Mouse (Mus musculus) olfactory bulb, adult 2 months (tissue): ENCODE measurements around the gene Lingo2. TPM values are rescaled to one million over a fixed set of nuclear protein-coding genes. Genes with fewer than 3 reads are reported as not detected.

Experiments used
- H3K27ac ChIP-seq: fragments of 200-500 bp; 2 replicates; pipeline ENCODE4 v1.5.1; 2012; ENCODE audit warnings: low read depth, low read length; ENCODE audit not compliant: insufficient read depth
- H3K4me1 ChIP-seq: fragments of 200-500 bp; 2 replicates; pipeline ENCODE4 v1.6.1; 2012; ENCODE audit warnings: low read length; ENCODE audit not compliant: control insufficient read depth, insufficient read depth
- H3K4me3 ChIP-seq: fragments of 200-500 bp; 2 replicates; pipeline ENCODE4 v1.5.1; 2012; ENCODE audit warnings: mild to moderate bottlenecking, low read depth, low read length, moderate library complexity; ENCODE audit not compliant: insufficient read depth
- CTCF ChIP-seq: fragments of 200-500 bp; IDR thresholded peaks from 2 replicates; pipeline ENCODE4 v1.5.1; 2012; ENCODE audit warnings: low read depth, mild to moderate bottlenecking, low read length, moderate library complexity; ENCODE audit not compliant: insufficient read depth
- POLR2A ChIP-seq: fragments of 200-500 bp; IDR thresholded peaks from 2 replicates; pipeline ENCODE4 v1.6.1; 2012; ENCODE audit warnings: mild to moderate bottlenecking, low read depth, low read length, moderate library complexity; ENCODE audit not compliant: insufficient read depth
- WGBS: fragments of 180-500 bp; shearing (Covaris S2); methylation state at CpG from one replicate; pipeline ENCODE4 v1.1.7; 2018; 5-methylcytosine and 5-hydroxymethylcytosine counted together
- polyA plus RNA-seq: library from polyadenylated mRNA; stranded (reverse); fragments of >200 nt; gene quantifications from 2 replicates; pipeline ENCODE4 v1.2.4, GENCODE M21; 2012; ENCODE audit warnings: low replicate concordance; ENCODE audit not compliant: missing spikeins, insufficient read depth, insufficient read length

Lingo2 gene
- polyA plus RNA-seq, 1 experiment, result not detected

DNA sequence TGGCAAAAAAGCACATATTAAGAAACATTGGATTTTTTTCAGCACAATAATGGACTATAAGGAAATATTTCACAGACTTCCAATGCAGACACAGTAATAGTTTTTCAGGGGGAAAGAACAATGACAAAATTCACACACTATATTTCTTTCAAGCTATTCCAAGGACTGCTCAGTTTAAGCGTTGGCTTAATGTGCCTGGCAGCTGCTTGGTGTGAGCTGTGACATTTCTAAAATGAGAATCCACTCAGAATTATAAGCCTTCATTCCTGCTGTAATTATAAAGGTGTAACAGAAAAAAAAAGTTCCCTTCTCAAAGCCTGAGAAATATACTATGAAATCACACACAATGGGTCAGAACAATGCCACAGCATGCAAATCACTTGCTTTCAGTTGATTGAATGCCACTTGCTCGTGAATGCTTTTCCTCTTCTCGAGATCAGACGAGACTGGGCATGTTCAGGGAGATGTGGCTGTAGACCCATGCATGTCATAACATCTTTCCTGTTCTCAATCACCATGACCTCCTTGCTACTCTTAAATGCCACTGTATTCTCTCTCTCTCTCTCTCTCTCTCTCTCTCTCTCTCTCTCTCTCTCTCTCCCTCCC lies 1017.4 kb downstream of the Lingo2 start:
- H3K27ac ChIP-seq, result no peak overlapping the region
- H3K4me3 ChIP-seq, result no peak overlapping the region
- H3K4me1 ChIP-seq, result no peaks in the 10 kb centered on the region
- no peak for TF ChIP-seq CTCF
- TF ChIP-seq POLR2A, result no peak
- 40% methylated on average over 4 of the region's 4 CpGs for WGBS

GRCm38 (mm10) chr4:35927722-35928121 lies 1023.8 kb downstream of the Lingo2 start:
- Histone ChIP-seq H3K4me3 (no peak overlapping the region), H3K4me1 (no peaks in the 10 kb centered on the region), H3K27ac (no peak overlapping the region)
- WGBS, result 77% methylated on average over 2 of the region's 2 CpGs
- no peak for TF ChIP-seq CTCF
- TF ChIP-seq POLR2A, result no peak

DNA sequence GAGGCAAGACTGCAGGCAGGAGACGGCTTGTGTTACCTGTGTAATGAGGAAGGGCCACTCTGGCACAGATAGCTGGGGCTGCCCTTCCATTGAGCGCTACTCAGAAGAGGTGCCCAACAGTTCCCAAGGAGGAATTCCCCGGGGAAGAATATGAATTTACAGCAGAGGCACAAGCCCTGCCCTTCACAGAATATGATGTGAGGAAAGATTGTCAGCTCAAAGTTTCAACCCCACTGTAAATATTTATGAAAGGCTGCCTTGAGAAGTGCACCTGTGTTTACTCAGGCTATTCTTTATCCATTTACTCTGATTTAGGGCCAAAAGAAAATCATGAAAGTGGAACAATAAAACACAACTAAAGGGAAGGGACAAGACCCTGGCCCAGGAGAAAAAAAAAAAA lies 1034.1 kb downstream of the Lingo2 start:
- H3K4me3 ChIP-seq, result no peak overlapping the region
- TF ChIP-seq POLR2A (no peak), CTCF (no peak)
- WGBS, result 93% methylated on average over 3 of the region's 3 CpGs
- no peak overlapping the region for H3K27ac ChIP-seq
- no peaks in the 10 kb centered on the region for H3K4me1 ChIP-seq

GRCm38 (mm10) chr4:35897769-35898564 lies 1053.6 kb downstream of the Lingo2 start:
- Histone ChIP-seq H3K27ac (no peak overlapping the region), H3K4me1 (no peaks in the 10 kb centered on the region), H3K4me3 (no peak overlapping the region)
- TF ChIP-seq POLR2A (no peak), CTCF (no peak)
- WGBS, result 70% methylated on average over 1 of the region's 1 CpGs

DNA sequence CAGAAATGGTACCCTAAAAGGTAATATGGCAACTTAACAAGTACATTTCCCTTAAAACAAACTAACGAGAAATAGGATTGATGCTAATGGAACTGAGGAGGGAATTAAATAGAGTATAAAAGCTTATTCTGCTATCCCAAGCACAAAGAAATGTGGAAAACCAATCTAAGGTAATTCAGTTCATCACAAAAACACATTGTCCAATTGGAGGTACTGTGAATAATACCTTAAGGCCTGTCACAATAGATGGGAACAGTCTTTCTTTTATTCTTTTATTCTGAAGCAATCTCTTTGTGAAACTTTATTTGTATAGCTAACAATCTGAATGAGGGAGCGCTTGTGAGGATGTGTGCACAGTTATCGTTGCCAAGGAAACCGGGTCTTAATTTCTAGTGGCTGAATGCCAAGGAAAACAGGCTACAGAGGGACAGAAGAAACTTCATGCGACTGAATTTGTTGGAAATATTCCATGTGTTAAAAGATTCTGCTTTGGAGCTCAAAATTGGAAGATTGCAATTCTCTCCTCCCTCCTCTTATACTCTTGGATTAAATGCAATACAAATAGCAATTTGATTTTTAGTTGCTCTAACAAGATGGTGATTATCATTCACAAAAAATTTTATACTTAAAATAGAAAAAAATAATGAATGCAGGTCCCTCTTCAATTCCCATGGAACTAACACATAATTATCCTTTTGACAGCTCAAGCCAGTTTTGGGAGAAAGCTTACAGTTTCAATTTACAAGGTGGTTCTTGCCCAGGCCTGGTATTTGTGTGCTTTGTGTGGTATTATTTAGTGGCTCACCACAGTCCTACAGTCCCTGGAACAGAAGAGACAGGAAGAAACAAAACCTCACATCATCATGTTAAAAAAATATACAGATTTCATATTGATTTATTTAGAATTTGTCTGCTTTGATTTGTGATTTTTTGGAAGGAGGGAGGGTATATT lies 1065.7 kb downstream of the Lingo2 start:
- H3K4me3 ChIP-seq, result no peak overlapping the region
- TF ChIP-seq POLR2A, result no peak
- no peak overlapping the region for H3K27ac ChIP-seq
- WGBS, result 19% methylated on average over 5 of the region's 5 CpGs
- H3K4me1 ChIP-seq, result no peaks in the 10 kb centered on the region

DNA sequence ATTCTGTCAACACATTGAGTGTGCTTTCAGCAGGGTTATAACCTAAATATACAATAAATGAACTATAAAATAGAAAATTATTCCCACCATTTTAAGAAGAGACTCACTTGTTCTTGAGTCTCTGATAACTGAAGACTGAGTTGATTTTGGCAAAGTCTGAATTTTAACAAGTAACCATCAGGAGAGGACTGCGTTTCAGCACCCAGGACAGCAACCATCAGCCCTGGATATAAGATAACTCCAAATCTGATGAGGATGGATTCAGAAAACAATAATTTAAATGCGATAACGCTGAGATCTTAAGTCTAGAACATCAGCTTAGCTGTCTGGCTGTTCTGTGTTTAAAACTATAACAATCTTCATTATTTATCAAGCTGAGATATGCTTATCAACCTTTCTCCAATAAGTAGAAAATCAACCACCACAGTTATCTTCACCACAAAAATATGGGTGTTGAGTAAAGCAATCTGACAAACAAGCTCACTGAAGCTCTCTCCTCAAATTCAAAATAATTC lies 1066.5 kb downstream of the Lingo2 start:
- 65% methylated on average over 3 of the region's 3 CpGs for WGBS
- Histone ChIP-seq H3K4me1 (no peaks in the 10 kb centered on the region), H3K27ac (no peak overlapping the region), H3K4me3 (no peak overlapping the region)
- no peak for TF ChIP-seq POLR2A
- no peak for TF ChIP-seq CTCF

- Histone ChIP-seq H3K4me1 (no peaks in the 10 kb centered on the region), H3K4me3 (no peak overlapping the region), H3K27ac (no peak overlapping the region)
- 53% methylated on average over 1 of the region's 1 CpGs for WGBS
- TF ChIP-seq POLR2A, result no peak
- TF ChIP-seq CTCF, result no peak
Observed at GRCm38 (mm10) chr4:35846518-35846917, 1105.0 kb downstream of the Lingo2 start.

GRCm38 (mm10) chr4:35845140-35845539 lies 1106.4 kb downstream of the Lingo2 start:
- no peaks in the 10 kb centered on the region for H3K4me1 ChIP-seq
- no peak for TF ChIP-seq POLR2A
- peak overlapping the region; percentile 10 for H3K4me3 ChIP-seq
- no peak overlapping the region for H3K27ac ChIP-seq
- WGBS, result 13% methylated on average over 7 of the region's 7 CpGs
